Mouse (Mus musculus) stomach, postnatal 0 days (tissue): Measurements from ENCODE around the gene Dync2li1. TPM values are rescaled to one million over a fixed set of nuclear protein-coding genes. Genes with fewer than 3 reads are reported as not detected.

Experiments used
- ATAC-seq: fragments of 200-750 bp; cut with Nextera tagmentation; 2 replicates; pipeline ENCODE4 v1.8.0; 2017; ENCODE audit not compliant: low FRiP score, low TSS enrichment
- DNase-seq: peaks from one replicate; pipeline ENCODE4 v3.0.0-alpha.2; 2016; ENCODE audit warnings: low spot score
- H3K27ac ChIP-seq: fragments of 300-500 bp; sonication (generic); replicated peaks from 2 replicates; pipeline ENCODE4 v1.5.1; 2014; ENCODE audit warnings: mild to moderate bottlenecking, control low read depth
- H3K27me3 ChIP-seq: fragments of 300-500 bp; sonication (generic); 2 replicates; pipeline ENCODE4 v1.6.1; 2014; ENCODE audit warnings: low read length; ENCODE audit not compliant: control insufficient read depth, insufficient read depth
- H3K36me3 ChIP-seq: fragments of 300-500 bp; sonication (generic); 2 replicates; pipeline ENCODE4 v1.6.1; 2014; ENCODE audit warnings: low read length, mixed read lengths; ENCODE audit not compliant: control insufficient read depth, insufficient read depth
- H3K4me1 ChIP-seq: fragments of 300-500 bp; sonication (generic); replicated peaks from 2 replicates; pipeline ENCODE4 v1.6.1; 2014; ENCODE audit warnings: antibody characterized with exemption; ENCODE audit not compliant: control insufficient read depth, insufficient read depth
- H3K4me2 ChIP-seq: fragments of 300-500 bp; sonication (generic); replicated peaks from 2 replicates; pipeline ENCODE4 v1.6.1; 2014; ENCODE audit warnings: low read depth, mild to moderate bottlenecking, control low read depth, moderate library complexity
- H3K4me3 ChIP-seq: fragments of 300-500 bp; sonication (generic); 2 replicates; pipeline ENCODE4 v1.5.1; 2014; ENCODE audit warnings: low read depth, low read length, control low read depth
- H3K9ac ChIP-seq: fragments of 300-500 bp; sonication (generic); 2 replicates; pipeline ENCODE4 v1.6.1; 2014; ENCODE audit warnings: mild to moderate bottlenecking, low read length, control low read depth, mixed read lengths
- H3K9me3 ChIP-seq: fragments of 300-500 bp; sonication (generic); 2 replicates; pipeline ENCODE4 v1.6.1; 2016; ENCODE audit warnings: low read length; ENCODE audit not compliant: control insufficient read depth
- CTCF ChIP-seq: IDR thresholded peaks from 2 replicates; pipeline ENCODE4 v1.5.1; 2016; ENCODE audit warnings: antibody characterized with exemption, low read depth, mild to moderate bottlenecking, moderate library complexity
- EP300 ChIP-seq: optimal IDR thresholded peaks from 2 replicates; pipeline ENCODE3; 2016; ENCODE audit warnings: antibody characterized with exemption
- WGBS: fragments of 180-500 bp; shearing (Covaris S2); extraction: QIAGEN DNeasy Blood & Tissue Kit; methylation state at CpG from one replicate; pipeline ENCODE4 v1.1.7; 2014; 5-methylcytosine and 5-hydroxymethylcytosine counted together
- polyA plus RNA-seq: library from polyadenylated mRNA; unstranded; fragments of >200 nt; fragmentation: Nextera tagmentation; extraction: Ambion mirVana; gene quantifications from 2 replicates; pipeline ENCODE4 v1.2.1, GENCODE M21; 2015

Dync2li1 gene
- polyA plus RNA-seq, 1 experiment from 2014 or later = 13.3 TPM

GRCm38 (mm10) chr17:84642324-84642723 lies 16.0 kb downstream of the Dync2li1 start:
- DNase-seq = no peak
- H3K9me3 ChIP-seq = no peaks in the 10 kb centered on the region
- H3K9ac ChIP-seq = no peak overlapping the region
- WGBS = 73% methylated on average over 9 of the region's 9 CpGs
- TF ChIP-seq CTCF (no peak), EP300 (no peak)
- no peaks in the 10 kb centered on the region for H3K4me1 ChIP-seq
- no peak overlapping the region for H3K4me2 ChIP-seq
- H3K36me3 ChIP-seq = no peaks in the 10 kb centered on the region
- no peaks in the 10 kb centered on the region for H3K27me3 ChIP-seq
- no peak for ATAC-seq
- no peak overlapping the region for H3K27ac ChIP-seq
- H3K4me3 ChIP-seq = no peak overlapping the region

GRCm38 (mm10) chr17:84644292-84645050 lies 18.2 kb downstream of the Dync2li1 start:
- no peaks in the 10 kb centered on the region for H3K9me3 ChIP-seq
- H3K4me3 ChIP-seq = no peak overlapping the region
- 59% methylated on average over 16 of the region's 16 CpGs for WGBS
- H3K27me3 ChIP-seq = no peaks in the 10 kb centered on the region
- no peak for DNase-seq
- H3K9ac ChIP-seq = no peak overlapping the region
- 0 out of 2 replicates have a peak, but pooled peaks have one; percentile 24 for ATAC-seq
- H3K4me1 ChIP-seq = no peaks in the 10 kb centered on the region
- H3K4me2 ChIP-seq = 0 out of 2 replicates have a peak overlapping the region, but pooled peaks have one; percentile 11
- TF ChIP-seq CTCF = no peak
- TF ChIP-seq EP300 = no peak
- H3K36me3 ChIP-seq = no peaks in the 10 kb centered on the region
- H3K27ac ChIP-seq = no peak overlapping the region

- Histone ChIP-seq H3K9me3 (no peaks in the 10 kb centered on the region), H3K4me1 (no peaks in the 10 kb centered on the region), H3K4me2 (no peak overlapping the region), H3K27ac (no peak overlapping the region), H3K4me3 (no peak overlapping the region), H3K27me3 (no peaks in the 10 kb centered on the region), H3K36me3 (no peaks in the 10 kb centered on the region), H3K9ac (no peak overlapping the region)
- no peak for TF ChIP-seq CTCF
- TF ChIP-seq EP300 = no peak
- no peak for DNase-seq
- ATAC-seq = no peak
- 50% methylated on average over 9 of the region's 9 CpGs for WGBS
Observed at GRCm38 (mm10) chr17:84645119-84645518, 18.8 kb downstream of the Dync2li1 start.

GRCm38 (mm10) chr17:84645894-84646293 lies 19.6 kb downstream of the Dync2li1 start:
- Histone ChIP-seq H3K4me2 (no peak overlapping the region), H3K4me3 (no peak overlapping the region), H3K36me3 (0 out of 2 replicates have a peak, but pooled peaks cover 2% of the 10 kb centered on the region), H3K27ac (no peak overlapping the region), H3K27me3 (no peaks in the 10 kb centered on the region), H3K4me1 (no peaks in the 10 kb centered on the region), H3K9ac (no peak overlapping the region), H3K9me3 (no peaks in the 10 kb centered on the region)
- TF ChIP-seq EP300 (no peak), CTCF (no peak)
- 34% methylated on average over 3 of the region's 7 CpGs for WGBS
- no peak for ATAC-seq
- DNase-seq = no peak

- no peaks in the 10 kb centered on the region for H3K27me3 ChIP-seq
- H3K4me2 ChIP-seq = no peak overlapping the region
- H3K9ac ChIP-seq = no peak overlapping the region
- 0 out of 2 replicates have a peak, but pooled peaks cover 2% of the 10 kb centered on the region for H3K36me3 ChIP-seq
- DNase-seq (no peak), ATAC-seq (no peak)
- no peak for TF ChIP-seq CTCF
- TF ChIP-seq EP300 = no peak
- H3K9me3 ChIP-seq = no peaks in the 10 kb centered on the region
- H3K4me1 ChIP-seq = no peaks in the 10 kb centered on the region
- H3K4me3 ChIP-seq = no peak overlapping the region
- H3K27ac ChIP-seq = no peak overlapping the region
- WGBS = 58% methylated on average over 2 of the region's 2 CpGs
Observed at GRCm38 (mm10) chr17:84646477-84646876, 20.2 kb downstream of the Dync2li1 start.

GRCm38 (mm10) chr17:84647630-84648029 lies 21.3 kb downstream of the Dync2li1 start:
- Histone ChIP-seq H3K36me3 (peaks cover 2% of the 10 kb centered on the region; the same call in 1 of the 2 replicates), H3K4me2 (no peak overlapping the region), H3K9ac (no peak overlapping the region), H3K4me3 (no peak overlapping the region), H3K27me3 (no peaks in the 10 kb centered on the region), H3K4me1 (no peaks in the 10 kb centered on the region), H3K27ac (no peak overlapping the region), H3K9me3 (no peaks in the 10 kb centered on the region)
- no peak for TF ChIP-seq EP300
- no peak for TF ChIP-seq CTCF
- 83% methylated on average over 4 of the region's 4 CpGs for WGBS
- ATAC-seq (no peak), DNase-seq (no peak)
